Mouse (Mus musculus) ES-Bruce4 (cell line): ENCODE measurements around the gene Hspb2.

Experiments
- CTCF ChIP-seq: IDR thresholded peaks from one replicate; pipeline ENCODE4 v1.8.1; 2011; ENCODE audit warnings: low read depth, low read length
- POLR2A ChIP-seq: IDR thresholded peaks from one replicate; pipeline ENCODE4 v1.8.1; 2011; ENCODE audit warnings: low read length; ENCODE audit not compliant: insufficient read depth

- TF ChIP-seq POLR2A: no peak
- no peak for TF ChIP-seq CTCF
Observed at GRCm38 (mm10) chr9:50795266-50795665, 43.1 kb upstream of the Hspb2 start.
